13 mouse cellular contexts compared by ENCODE assay signal in genomic region chr14:80172799-80173484, GRCm38 (mm10).
DNase-seq lines count a peak whose midpoint lies in the region; ATAC-seq lines count a peak whose summit lies in the region.
"Had no signal": no experiment of that assay in that cellular context is flagged by ENCODE, and none has a peak within 500 bp of the region (broad histone marks: within the 10 kb centered on the region; RNA-seq: fewer than 3 reads in every experiment).

No protein-coding gene starts in this region.

- H3K27me3 ChIP-seq in midbrain, embryonic 10.5 days (ENCODE audit: low read depth, poor library complexity, severe bottlenecking): no peaks in the 10 kb centered on the region; the same call in 1 of the 2 replicates
- H3K27me3 ChIP-seq in midbrain, embryonic 16.5 days (ENCODE audit: control insufficient read depth, insufficient read depth, low read depth, low read length): no peaks in the 10 kb centered on the region
- no peaks in the 10 kb centered on the region for H3K27me3 ChIP-seq in forebrain, embryonic 11.5 days (ENCODE audit: control insufficient read depth, insufficient read depth, low read length)
- H3K27me3 ChIP-seq in hindbrain, embryonic 15.5 days: no peaks in the 10 kb centered on the region
- H3K27me3 ChIP-seq: liver, embryonic 12.5 days had no signal

- H3K4me2 ChIP-seq in midbrain, embryonic 16.5 days (ENCODE audit: low read length): no peak overlapping the region
- H3K4me2 ChIP-seq in forebrain, embryonic 11.5 days (ENCODE audit: low read depth, low read length, severe bottlenecking): no peak overlapping the region
- no peak overlapping the region for H3K4me2 ChIP-seq in hindbrain, embryonic 15.5 days
- H3K4me2 ChIP-seq: liver, embryonic 12.5 days had no signal

- no peak for DNase-seq in midbrain, embryonic 10.5 days (ENCODE audit: low spot score)
- peak; percentile 60 for DNase-seq in forebrain, embryonic 11.5 days (ENCODE audit: low spot score)
- peak; percentile 87 for DNase-seq in retina, postnatal 1 day
- no peak for DNase-seq in thymus, postnatal 10 days (ENCODE audit: low spot score in 2 of 2)
- DNase-seq: adrenal gland, postnatal 36 days; cerebellum, adult 2 months; gastrocnemius, postnatal 36 days; kidney, adult 9 months; thymus, postnatal 14 days had no signal

- 0 out of 2 replicates have a peak overlapping the region, but pooled peaks have one; percentile 7 for H3K27ac ChIP-seq in midbrain, embryonic 10.5 days (replicated peaks)
- H3K27ac ChIP-seq in midbrain, embryonic 16.5 days (ENCODE audit: low read length): no peak overlapping the region
- H3K27ac ChIP-seq in forebrain, embryonic 11.5 days (ENCODE audit: low read depth, low read length): no peak overlapping the region
- H3K27ac ChIP-seq in hindbrain, embryonic 15.5 days (replicated peaks): no peak overlapping the region
- H3K27ac ChIP-seq: liver, embryonic 12.5 days had no signal

- H3K36me3 ChIP-seq in midbrain, embryonic 10.5 days: no peaks in the 10 kb centered on the region
- H3K36me3 ChIP-seq in midbrain, embryonic 16.5 days (ENCODE audit: control insufficient read depth, insufficient read depth, low read length): no peaks in the 10 kb centered on the region
- H3K36me3 ChIP-seq in forebrain, embryonic 11.5 days (ENCODE audit: control insufficient read depth, insufficient read depth, low read length): no peaks in the 10 kb centered on the region
- H3K36me3 ChIP-seq in hindbrain, embryonic 15.5 days: no peaks in the 10 kb centered on the region
- H3K36me3 ChIP-seq: liver, embryonic 12.5 days had no signal

- no peak overlapping the region for H3K9ac ChIP-seq in midbrain, embryonic 16.5 days (ENCODE audit: low read depth, low read length)
- no peak overlapping the region for H3K9ac ChIP-seq in forebrain, embryonic 11.5 days (ENCODE audit: low read length)
- H3K9ac ChIP-seq in hindbrain, embryonic 15.5 days: no peak overlapping the region
- H3K9ac ChIP-seq: liver, embryonic 12.5 days had no signal

- H3K4me3 ChIP-seq in midbrain, embryonic 10.5 days: no peak overlapping the region
- no peak overlapping the region for H3K4me3 ChIP-seq in midbrain, embryonic 16.5 days (ENCODE audit: low read depth, low read length)
- no peak overlapping the region for H3K4me3 ChIP-seq in forebrain, embryonic 11.5 days (ENCODE audit: low read depth, low read length)
- H3K4me3 ChIP-seq in hindbrain, embryonic 15.5 days: no peak overlapping the region
- H3K4me3 ChIP-seq: liver, embryonic 12.5 days had no signal

- H3K4me1 ChIP-seq in midbrain, embryonic 10.5 days: peaks cover 58% of the 10 kb centered on the region
- peaks cover 9% of the 10 kb centered on the region; the same call in 1 of the 2 replicates for H3K4me1 ChIP-seq in midbrain, embryonic 16.5 days (ENCODE audit: control insufficient read depth, insufficient read depth, low read length)
- peaks cover 5% of the 10 kb centered on the region; the same call in 1 of the 2 replicates for H3K4me1 ChIP-seq in forebrain, embryonic 11.5 days (replicated peaks; ENCODE audit: control insufficient read depth, insufficient read depth, low read length)
- peaks cover 16% of the 10 kb centered on the region for H3K4me1 ChIP-seq in hindbrain, embryonic 15.5 days (replicated peaks)
- H3K4me1 ChIP-seq: liver, embryonic 12.5 days had no signal

- no peaks in the 10 kb centered on the region for H3K9me3 ChIP-seq in midbrain, embryonic 10.5 days (replicated peaks)
- H3K9me3 ChIP-seq in midbrain, embryonic 16.5 days (replicated peaks; ENCODE audit: control insufficient read depth, low read length, poor library complexity, severe bottlenecking): no peaks in the 10 kb centered on the region
- H3K9me3 ChIP-seq in forebrain, embryonic 11.5 days (ENCODE audit: control insufficient read depth, low read length): no peaks in the 10 kb centered on the region
- H3K9me3 ChIP-seq in hindbrain, embryonic 15.5 days: no peaks in the 10 kb centered on the region

- 48% methylated on average over 4 of the region's 4 CpGs for WGBS in midbrain, embryonic 10.5 days
- 48% methylated on average over 4 of the region's 4 CpGs for WGBS in midbrain, embryonic 16.5 days
- 29% methylated on average over 4 of the region's 4 CpGs for WGBS in forebrain, embryonic 11.5 days
- WGBS in hindbrain, embryonic 15.5 days: 28% methylated on average over 4 of the region's 4 CpGs

- ATAC-seq in midbrain, embryonic 16.5 days: no peak
- peak; percentile 72 for ATAC-seq in forebrain, embryonic 11.5 days (replicated peaks; ENCODE audit: low FRiP score)
- peak; percentile 68; the same call in 1 of the 2 replicates for ATAC-seq in hindbrain, embryonic 15.5 days (ENCODE audit: low FRiP score, low read depth)
- no peak for ATAC-seq in megakaryocyte progenitor cell, adult 5-6 weeks (replicated peaks; ENCODE audit: poor library complexity)
- ATAC-seq: liver, embryonic 12.5 days had no signal

Comparison
In these comparisons a context has a peak if more than half of its experiments do, and no peak if none do; other contexts are left out.
1. DNase-seq: peak in forebrain, embryonic 11.5 days (single experiment) and retina, postnatal 1 day (single experiment); none in midbrain, embryonic 10.5 days (single experiment) and thymus, postnatal 10 days (0 of 2).
2. ATAC-seq: peak in forebrain, embryonic 11.5 days (single experiment) and hindbrain, embryonic 15.5 days (single experiment); none in midbrain, embryonic 16.5 days (single experiment) and megakaryocyte progenitor cell, adult 5-6 weeks (single experiment).